Mouse (Mus musculus) spleen, postnatal 36 days (tissue): Measurements from ENCODE around the gene Rgp1.

ENCODE experiments used
- DNase-seq, 2 experiments: peaks; one replicate each; pipeline ENCODE4 v3.0.0; 2022; ENCODE audit warnings: low spot score in 2 of 2, mixed read lengths in 1 of 2

The Rgp1 gene

GRCm38 (mm10) chr4:43634621-43635374 is 56.3 kb downstream of the Rgp1 start:
- DNase-seq: no peak

- DNase-seq: no peak
Observed at GRCm38 (mm10) chr4:43636751-43637150, 58.2 kb downstream of the Rgp1 start.
